Mouse (Mus musculus) liver, embryonic 16.5 days (tissue): ENCODE results near the gene Rtkn2. TPM values are rescaled to one million over a fixed set of nuclear protein-coding genes. Genes with fewer than 3 reads are reported as not detected.

ENCODE experiments used
- ATAC-seq: fragments of 200-750 bp; cut with Nextera tagmentation; 2 replicates; pipeline ENCODE4 v1.8.0; 2017; ENCODE audit warnings: low read depth, mild to moderate bottlenecking, moderate number of reproducible peaks, moderate library complexity
- H3K27ac ChIP-seq: fragments of 300-500 bp; sonication (generic); 2 replicates; pipeline ENCODE4 v1.5.1; 2014; ENCODE audit warnings: mild to moderate bottlenecking, low read length
- H3K27me3 ChIP-seq: fragments of 300-500 bp; sonication (generic); 2 replicates; pipeline ENCODE4 v1.6.1; 2014; ENCODE audit warnings: low read depth, low read length, mixed read lengths; ENCODE audit not compliant: control insufficient read depth, insufficient read depth
- H3K36me3 ChIP-seq: fragments of 300-500 bp; sonication (generic); 2 replicates; pipeline ENCODE4 v1.6.1; 2014; ENCODE audit warnings: mild to moderate bottlenecking; ENCODE audit not compliant: control insufficient read depth, insufficient read depth
- H3K4me1 ChIP-seq: fragments of 300-500 bp; sonication (generic); 2 replicates; pipeline ENCODE4 v1.6.1; 2014; ENCODE audit warnings: low read depth, low read length, mixed read lengths; ENCODE audit not compliant: control insufficient read depth
- H3K4me2 ChIP-seq: fragments of 300-500 bp; sonication (generic); 2 replicates; pipeline ENCODE4 v1.6.1; 2014; ENCODE audit warnings: low read depth, low read length, mixed read lengths
- H3K4me3 ChIP-seq: fragments of 300-500 bp; sonication (generic); 2 replicates; pipeline ENCODE4 v1.5.1; 2014; ENCODE audit warnings: low read depth, mild to moderate bottlenecking, low read length
- H3K9ac ChIP-seq: fragments of 300-500 bp; sonication (generic); 2 replicates; pipeline ENCODE4 v1.6.1; 2014; ENCODE audit warnings: low read depth, low read length
- H3K9me3 ChIP-seq: fragments of 300-500 bp; sonication (generic); replicated peaks from 2 replicates; pipeline ENCODE4 v1.6.1; 2016; ENCODE audit warnings: low read length; ENCODE audit not compliant: control insufficient read depth
- whole genome bisulfite sequencing: fragments of 180-500 bp; shearing (Covaris S2); extraction: QIAGEN DNeasy Blood & Tissue Kit; methylation state at CpG from one replicate; pipeline ENCODE4 v1.1.7; 2014; ENCODE audit not compliant: insufficient replicate concordance; 5-methylcytosine and 5-hydroxymethylcytosine counted together
- polyA plus RNA-seq: library from polyadenylated mRNA; unstranded; fragments of >200 nt; fragmentation: Nextera tagmentation; extraction: Ambion mirVana; gene quantifications from 2 replicates; pipeline ENCODE4 v1.2.1, GENCODE M21; 2015

Gene Rtkn2
- polyA plus RNA-seq, 1 experiment from 2014 or later: 1.4 TPM

DNA sequence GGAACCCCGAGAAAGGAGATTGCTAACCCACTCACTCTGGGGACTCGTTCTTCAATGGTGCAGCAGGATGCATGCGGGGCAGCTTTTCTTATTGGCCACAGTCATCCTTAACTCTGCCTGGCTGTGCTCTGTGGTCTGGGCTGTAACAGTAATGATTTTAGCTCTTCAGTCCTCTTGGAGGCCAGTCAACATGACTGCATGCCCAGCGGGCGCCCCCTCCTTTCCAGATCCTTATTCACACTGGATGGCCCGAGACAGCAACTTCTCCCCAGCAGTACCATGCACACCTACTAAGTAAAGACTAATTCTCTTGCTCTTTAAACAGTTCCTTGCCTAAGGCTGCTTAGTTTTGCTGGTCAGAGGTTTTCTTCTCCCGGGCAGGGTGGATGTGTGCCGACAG lies 4.4 kb downstream of the Rtkn2 start:
- no peak for ATAC-seq
- Histone ChIP-seq H3K4me2 (no peak overlapping the region), H3K9me3 (no peaks in the 10 kb centered on the region), H3K27me3 (no peaks in the 10 kb centered on the region), H3K9ac (no peak overlapping the region), H3K4me3 (no peak overlapping the region), H3K27ac (no peak overlapping the region), H3K36me3 (no peaks in the 10 kb centered on the region), H3K4me1 (peaks cover 4% of the 10 kb centered on the region)
- 80% methylated on average over 8 of the region's 8 CpGs for WGBS

GRCm38 (mm10) chr10:67984271-67984943 lies 5.0 kb downstream of the Rtkn2 start:
- Histone ChIP-seq H3K4me2 (no peak overlapping the region), H3K27ac (no peak overlapping the region), H3K27me3 (no peaks in the 10 kb centered on the region), H3K9me3 (no peaks in the 10 kb centered on the region), H3K36me3 (no peaks in the 10 kb centered on the region), H3K9ac (no peak overlapping the region), H3K4me1 (no peaks in the 10 kb centered on the region; the same call in none of the 2 replicates), H3K4me3 (no peak overlapping the region)
- WGBS: 42% methylated on average over 13 of the region's 13 CpGs
- ATAC-seq: no peak

GRCm38 (mm10) chr10:67985100-67985499 lies 5.7 kb downstream of the Rtkn2 start:
- Histone ChIP-seq H3K36me3 (no peaks in the 10 kb centered on the region), H3K9me3 (no peaks in the 10 kb centered on the region), H3K27ac (no peak overlapping the region), H3K9ac (no peak overlapping the region), H3K27me3 (no peaks in the 10 kb centered on the region), H3K4me1 (no peaks in the 10 kb centered on the region; the same call in 1 of the 2 replicates), H3K4me2 (no peak overlapping the region), H3K4me3 (no peak overlapping the region)
- 81% methylated on average over 17 of the region's 17 CpGs for WGBS
- no peak for ATAC-seq

GRCm38 (mm10) chr10:67995356-67995755 lies 16.0 kb downstream of the Rtkn2 start:
- WGBS: 64% methylated on average over 12 of the region's 12 CpGs
- Histone ChIP-seq H3K9me3 (no peaks in the 10 kb centered on the region), H3K9ac (no peak overlapping the region), H3K36me3 (no peaks in the 10 kb centered on the region), H3K27ac (no peak overlapping the region), H3K27me3 (no peaks in the 10 kb centered on the region), H3K4me3 (no peak overlapping the region), H3K4me2 (no peak overlapping the region), H3K4me1 (no peaks in the 10 kb centered on the region; the same call in 1 of the 2 replicates)
- no peak for ATAC-seq

DNA sequence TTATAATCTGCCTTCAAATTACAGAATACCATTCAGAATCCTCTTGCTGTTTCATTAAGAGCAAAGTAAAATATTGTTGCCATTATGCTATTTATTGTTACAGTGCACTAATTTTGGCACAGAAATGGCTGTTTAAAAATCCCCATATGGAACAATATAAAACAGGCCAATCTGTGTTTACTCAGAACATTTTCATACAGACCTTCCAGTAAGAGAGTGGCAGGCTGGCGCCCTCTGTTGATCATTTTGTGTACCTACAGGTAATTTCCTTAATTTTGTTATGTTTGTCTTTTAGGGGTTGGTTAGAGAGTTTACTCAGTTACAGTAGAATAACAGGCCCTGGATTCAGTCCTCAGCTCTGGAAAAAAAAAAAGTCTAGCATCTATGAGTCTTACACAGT lies 16.8 kb downstream of the Rtkn2 start:
- Histone ChIP-seq H3K4me2 (no peak overlapping the region), H3K4me1 (no peaks in the 10 kb centered on the region; the same call in 1 of the 2 replicates), H3K36me3 (no peaks in the 10 kb centered on the region), H3K27ac (no peak overlapping the region), H3K4me3 (no peak overlapping the region), H3K27me3 (no peaks in the 10 kb centered on the region), H3K9ac (no peak overlapping the region), H3K9me3 (no peaks in the 10 kb centered on the region)
- WGBS: 0% methylated on average over 1 of the region's 1 CpGs
- ATAC-seq: no peak

- no peaks in the 10 kb centered on the region; the same call in 1 of the 2 replicates for H3K4me1 ChIP-seq
- H3K4me3 ChIP-seq: no peak overlapping the region
- WGBS: 28% methylated on average over 13 of the region's 13 CpGs
- no peaks in the 10 kb centered on the region for H3K9me3 ChIP-seq
- no peaks in the 10 kb centered on the region for H3K36me3 ChIP-seq
- no peak for ATAC-seq
- no peak overlapping the region for H3K9ac ChIP-seq
- no peak overlapping the region for H3K4me2 ChIP-seq
- H3K27me3 ChIP-seq: no peaks in the 10 kb centered on the region
- H3K27ac ChIP-seq: no peak overlapping the region
Measured at GRCm38 (mm10) chr10:67998116-67998635, 18.8 kb downstream of the Rtkn2 start.

DNA sequence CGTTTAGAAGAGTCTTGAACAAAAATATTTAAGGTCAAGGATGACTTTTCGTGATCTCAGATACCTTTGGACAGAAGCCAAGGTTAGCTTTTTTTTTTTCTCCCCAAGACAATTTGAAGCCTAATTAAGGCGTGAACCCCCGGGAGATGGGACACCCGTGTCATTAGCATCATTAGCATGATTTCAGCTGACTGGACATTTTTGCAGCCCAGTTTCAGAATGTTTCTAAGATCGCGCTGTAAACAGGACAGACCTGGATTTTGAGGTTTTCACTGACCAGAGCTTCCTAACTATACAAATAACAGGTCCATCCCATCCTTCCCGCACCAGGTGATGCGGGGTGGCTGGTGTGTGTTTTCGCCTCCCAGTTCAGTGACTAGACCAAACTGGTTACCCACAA lies 19.8 kb downstream of the Rtkn2 start:
- no peaks in the 10 kb centered on the region for H3K9me3 ChIP-seq
- H3K27ac ChIP-seq: no peak overlapping the region
- H3K27me3 ChIP-seq: no peaks in the 10 kb centered on the region
- H3K36me3 ChIP-seq: no peaks in the 10 kb centered on the region
- H3K4me1 ChIP-seq: no peaks in the 10 kb centered on the region; the same call in 1 of the 2 replicates
- ATAC-seq: no peak
- no peak overlapping the region for H3K4me2 ChIP-seq
- H3K4me3 ChIP-seq: no peak overlapping the region
- H3K9ac ChIP-seq: no peak overlapping the region
- WGBS: 75% methylated on average over 10 of the region's 10 CpGs

- ATAC-seq: no peak
- no peak overlapping the region for H3K4me3 ChIP-seq
- H3K27ac ChIP-seq: no peak overlapping the region
- H3K36me3 ChIP-seq: no peaks in the 10 kb centered on the region
- 75% methylated on average over 6 of the region's 6 CpGs for WGBS
- no peak overlapping the region for H3K9ac ChIP-seq
- no peak overlapping the region for H3K4me2 ChIP-seq
- no peaks in the 10 kb centered on the region for H3K9me3 ChIP-seq
- H3K4me1 ChIP-seq: no peaks in the 10 kb centered on the region; the same call in 1 of the 2 replicates
- H3K27me3 ChIP-seq: no peaks in the 10 kb centered on the region
Measured at GRCm38 (mm10) chr10:68001456-68001855, 22.1 kb downstream of the Rtkn2 start.

DNA sequence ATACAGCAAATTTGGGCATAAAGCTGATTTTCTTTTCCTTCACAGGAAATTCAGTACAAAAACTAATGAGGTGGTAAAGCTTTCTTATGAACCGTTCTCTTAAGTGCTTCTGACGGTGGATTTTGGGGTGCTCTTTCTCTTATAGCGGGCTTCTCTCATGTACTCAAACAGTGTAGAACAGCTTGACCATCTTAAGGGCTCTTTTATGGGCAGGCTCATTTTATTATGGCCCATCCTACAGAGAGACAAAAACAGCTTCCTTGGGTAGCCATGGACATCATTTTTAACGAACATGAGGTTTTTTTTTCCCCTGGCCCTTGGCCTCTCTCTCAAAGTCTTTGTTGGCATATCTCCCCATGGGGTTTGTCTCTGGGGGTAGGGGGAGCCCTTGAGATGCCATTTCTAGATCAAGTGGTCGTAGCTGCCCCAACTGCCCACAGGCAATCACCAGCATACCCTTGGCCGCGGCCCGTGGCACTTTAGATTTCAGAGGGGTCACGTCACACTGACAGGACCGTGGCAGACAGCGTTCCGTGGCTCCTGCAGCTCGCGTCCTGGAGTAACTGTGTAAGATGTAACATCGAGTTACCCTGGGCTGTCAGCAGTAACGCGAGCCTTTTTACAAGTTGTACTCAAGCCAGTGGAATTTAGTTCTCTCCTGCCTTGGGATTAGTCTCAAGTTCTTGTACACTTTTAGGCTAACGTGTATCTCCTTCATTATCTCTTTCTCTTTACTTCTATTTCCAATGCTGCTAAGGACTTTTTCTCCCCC lies 24.5 kb downstream of the Rtkn2 start:
- no peak for ATAC-seq
- no peak overlapping the region for H3K27ac ChIP-seq
- no peaks in the 10 kb centered on the region for H3K4me1 ChIP-seq
- 79% methylated on average over 18 of the region's 18 CpGs for WGBS
- no peak overlapping the region for H3K9ac ChIP-seq
- no peak overlapping the region for H3K4me2 ChIP-seq
- no peak overlapping the region for H3K4me3 ChIP-seq
- H3K27me3 ChIP-seq: no peaks in the 10 kb centered on the region
- H3K36me3 ChIP-seq: no peaks in the 10 kb centered on the region
- H3K9me3 ChIP-seq: no peaks in the 10 kb centered on the region
